Mouse (Mus musculus) megakaryocyte, adult 5-6 weeks (primary cell): ENCODE data around the gene Gm20388. TPM values are rescaled to one million over a fixed set of nuclear protein-coding genes. Genes with fewer than 3 reads are reported as not detected.
A peak's percentile ranks its signal among the peaks of the same experiment; 100 is the strongest.

Experiments
- ATAC-seq: 2 replicates; pipeline ENCODE4 v1.8.0; 2016; ENCODE audit warnings: mild to moderate bottlenecking, inconsistent platforms; ENCODE audit not compliant: poor library complexity, severe bottlenecking
- total RNA-seq, 2 experiments: library from RNA; stranded (forward) in 1 of 2; stranded (reverse) in 1 of 2; fragments of 153-499, 151-499 nt in 1 of 2; fragments of 221-1000, 200-1000 nt in 1 of 2; gene quantifications; 2 replicates each; pipeline versions ENCODE4 v1.2.3 to v1.2.4; 2015 to 2017

Gm20388 gene
- total RNA-seq, 2 experiments from 2014 or later = 7.6 to 15.5 TPM

DNA sequence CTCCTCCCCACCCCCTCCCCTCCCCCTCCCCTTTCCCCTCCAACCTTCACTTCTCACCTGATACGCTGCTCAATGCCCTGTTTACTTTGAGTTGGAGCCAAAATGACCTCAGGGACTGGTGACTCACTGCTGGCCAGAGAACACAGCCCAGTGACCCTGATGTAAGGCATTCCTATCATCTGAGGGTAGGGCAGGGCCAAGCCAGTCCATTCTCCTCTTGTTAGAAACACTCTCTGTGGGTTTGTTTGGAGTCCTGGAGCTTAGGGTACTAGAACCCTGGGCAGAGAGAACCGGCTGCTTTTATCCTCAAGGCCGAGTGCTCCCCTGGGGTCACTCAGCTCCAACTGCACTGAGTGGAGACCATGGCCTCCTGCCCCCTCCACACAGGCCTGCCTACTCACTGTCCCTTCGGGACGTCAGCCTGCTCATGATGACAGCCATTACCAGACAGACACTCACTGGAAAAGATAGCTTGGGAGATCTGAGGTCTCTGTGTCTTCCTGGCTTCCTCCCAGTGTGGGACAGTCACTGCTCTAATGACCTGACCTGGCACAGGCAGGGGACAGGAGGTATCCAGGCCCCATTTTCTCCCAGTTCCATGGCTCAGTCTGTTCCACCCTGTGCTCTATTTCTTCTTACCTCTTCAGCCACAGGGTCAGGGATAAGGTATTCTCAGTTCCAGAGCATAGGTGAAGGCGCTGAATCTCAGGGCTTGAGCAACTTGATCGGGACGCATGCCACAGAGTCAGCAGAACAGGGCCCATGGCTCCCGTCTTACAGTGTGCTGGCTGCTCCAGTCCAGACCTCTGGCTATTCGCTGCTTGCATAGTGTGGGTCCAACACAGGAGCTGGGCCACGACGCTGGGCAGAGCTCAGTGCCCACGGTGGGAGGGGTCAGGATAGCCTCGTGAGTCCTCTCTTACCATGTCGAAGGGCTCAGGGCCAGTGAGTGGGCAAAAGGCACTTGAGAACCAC lies 3807.2 kb downstream of the Gm20388 start:
- no peak for ATAC-seq

DNA sequence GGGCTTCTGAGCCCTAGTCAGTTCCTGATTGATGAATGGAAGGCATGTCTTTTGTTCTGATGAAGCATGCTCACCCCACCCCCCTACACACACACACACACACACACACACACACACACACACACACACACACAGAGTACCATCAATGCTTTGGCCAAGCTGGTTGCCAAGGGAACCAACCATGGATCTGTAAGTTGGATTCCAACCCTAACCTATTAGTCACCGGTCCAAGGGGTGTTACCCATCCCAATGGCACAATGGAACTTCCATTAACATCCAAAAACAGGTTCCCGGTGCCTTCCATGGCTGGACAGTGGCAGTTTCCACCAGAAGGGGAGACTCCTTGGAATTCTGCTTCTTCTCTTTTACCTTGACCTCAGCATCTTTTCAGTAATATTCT lies 3808.1 kb downstream of the Gm20388 start:
- no peak for ATAC-seq

- ATAC-seq = peak; percentile 58
Measured at GRCm38 (mm10) chr8:123719280-123719679, 3808.6 kb downstream of the Gm20388 start.

- no peak for ATAC-seq
Measured at GRCm38 (mm10) chr8:123719811-123720210, 3809.2 kb downstream of the Gm20388 start.

DNA sequence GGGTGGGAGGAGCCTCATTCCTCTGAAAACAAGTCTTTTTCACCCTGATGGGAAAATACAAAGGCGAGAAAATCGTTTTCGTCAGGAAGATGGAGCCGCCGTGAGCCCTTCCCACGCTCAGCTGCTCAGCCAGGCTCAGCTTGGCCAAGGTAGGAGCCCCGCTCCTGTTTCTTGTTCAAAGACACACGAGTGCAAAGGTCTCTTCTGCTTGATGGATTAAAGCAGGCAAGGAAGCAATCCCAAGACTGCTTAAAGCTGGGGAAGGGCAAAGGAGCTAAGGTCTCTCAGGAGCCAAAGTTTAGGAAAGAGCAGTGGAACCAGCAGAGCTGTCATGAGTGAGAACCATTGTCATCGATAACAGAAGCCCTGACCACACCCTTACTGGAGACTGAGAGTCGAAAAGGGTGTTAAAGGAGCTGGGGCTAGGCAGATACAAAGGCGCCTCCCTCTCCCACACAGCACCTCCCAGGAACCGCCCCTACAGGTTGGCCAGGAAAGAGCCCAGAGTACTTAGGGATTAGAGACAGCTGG lies 3809.9 kb downstream of the Gm20388 start:
- ATAC-seq = no peak

GRCm38 (mm10) chr8:123722245-123722644 lies 3811.6 kb downstream of the Gm20388 start:
- no peak for ATAC-seq

GRCm38 (mm10) chr8:123724752-123725151 lies 3814.1 kb downstream of the Gm20388 start:
- no peak for ATAC-seq

DNA sequence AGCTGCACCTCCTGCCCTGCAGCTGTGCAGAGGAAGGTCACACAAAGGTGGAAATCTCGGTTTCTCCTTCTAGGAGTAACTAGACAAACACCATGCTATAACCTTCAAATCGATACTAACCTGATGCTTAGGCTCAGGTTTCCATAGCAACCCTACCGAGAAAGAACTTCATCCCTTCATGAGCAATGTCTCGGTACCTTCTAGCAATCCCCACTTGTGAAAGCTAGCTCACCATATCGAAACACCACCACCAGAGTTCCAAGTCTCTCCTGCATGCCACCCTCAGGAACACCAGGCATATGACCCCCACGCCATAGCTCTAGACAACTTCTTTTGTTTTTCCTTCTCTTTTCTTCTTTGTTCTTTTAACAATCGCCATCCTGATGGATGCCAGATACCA lies 3814.6 kb downstream of the Gm20388 start:
- no peak for ATAC-seq

- ATAC-seq = no peak
Measured at GRCm38 (mm10) chr8:123726759-123727158, 3816.1 kb downstream of the Gm20388 start.

GRCm38 (mm10) chr8:123729055-123729785 lies 3818.6 kb downstream of the Gm20388 start:
- no peak for ATAC-seq

DNA sequence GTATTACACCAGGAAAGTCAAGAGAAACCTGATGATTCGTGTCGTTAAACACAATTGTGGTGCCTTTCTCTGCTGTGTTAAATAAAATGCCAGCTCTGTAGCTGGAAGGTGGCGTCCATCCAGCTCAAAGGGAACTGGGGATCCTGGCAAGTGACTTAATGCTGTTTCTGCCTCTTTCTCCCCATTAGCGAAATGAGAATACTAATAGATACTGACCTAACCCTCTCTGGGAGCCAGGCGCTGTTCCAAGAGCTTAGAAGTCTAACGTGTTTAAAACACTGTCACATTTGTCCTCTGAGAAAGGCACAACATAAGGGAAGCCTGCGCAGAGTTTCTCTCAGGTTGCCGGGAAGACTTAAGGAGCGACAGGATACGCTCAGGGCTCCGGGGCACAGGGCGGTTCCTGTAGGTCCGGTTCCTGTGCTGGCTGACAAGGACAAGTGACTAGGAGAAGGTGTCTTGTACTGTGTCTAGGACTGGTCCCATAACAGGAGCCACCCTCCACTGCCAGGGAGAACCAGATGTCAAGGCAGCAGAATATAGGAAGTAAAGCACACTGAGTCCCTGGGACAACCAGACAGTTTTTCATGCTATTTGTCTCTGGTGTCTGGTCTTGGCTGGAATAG lies 3819.3 kb downstream of the Gm20388 start:
- no peak for ATAC-seq

DNA sequence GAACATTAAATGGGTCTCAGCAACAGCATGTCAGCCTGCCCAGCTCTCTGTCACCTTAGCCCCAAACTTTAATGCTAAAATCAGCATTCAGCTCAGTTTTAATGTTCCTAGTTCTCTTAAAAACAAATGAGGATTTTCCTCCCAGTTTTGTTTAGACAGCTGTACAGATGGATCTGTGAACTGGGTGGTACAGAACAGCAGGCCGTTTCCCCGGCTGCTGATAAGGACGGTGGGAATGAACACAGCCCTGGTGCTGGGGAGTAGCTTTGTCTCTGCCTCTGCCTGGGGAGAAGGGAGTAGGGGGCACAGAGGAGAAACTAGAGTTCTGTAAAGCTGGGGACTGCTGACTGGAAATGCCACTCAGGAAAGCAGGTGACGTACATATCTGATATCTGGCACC lies 3821.7 kb downstream of the Gm20388 start:
- ATAC-seq = no peak

DNA sequence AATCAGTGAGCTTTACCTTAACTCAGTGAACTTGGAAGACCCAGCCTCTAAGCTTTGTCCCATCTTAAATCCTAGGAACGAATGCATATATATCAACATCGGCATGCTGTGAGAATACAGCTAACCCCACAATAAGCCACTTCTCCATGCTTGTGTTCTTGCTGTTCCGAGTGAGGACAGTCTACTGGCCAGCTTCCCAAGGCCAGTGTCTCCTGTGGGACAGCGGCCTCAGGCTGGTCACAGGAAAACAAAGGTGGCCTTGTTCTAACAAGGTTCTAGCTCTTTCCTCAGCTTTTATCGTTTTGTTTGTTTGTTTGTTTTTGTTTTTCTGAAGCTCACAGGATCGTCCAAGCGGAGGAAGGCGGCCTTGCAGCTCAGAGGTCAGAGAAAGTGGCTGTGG lies 3823.8 kb downstream of the Gm20388 start:
- no peak for ATAC-seq

DNA sequence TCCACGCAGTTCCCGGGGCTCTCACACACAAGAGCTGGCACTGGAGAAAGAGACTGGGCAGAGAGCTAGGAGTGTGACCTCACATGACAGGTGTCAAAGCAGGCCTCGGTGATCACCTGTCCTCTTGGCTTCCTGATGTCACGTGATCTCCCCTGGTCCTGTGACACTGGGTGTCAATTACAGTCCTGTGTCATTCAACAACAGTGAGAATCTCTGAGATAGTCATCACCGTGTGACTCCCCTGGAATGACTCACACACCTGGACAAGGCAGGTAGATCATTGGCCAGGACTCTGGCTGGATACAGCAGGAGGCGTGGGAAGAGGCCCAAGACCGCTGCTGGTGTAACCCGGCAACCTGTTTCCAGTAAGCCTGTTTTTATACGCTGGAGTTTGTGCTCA lies 3826.3 kb downstream of the Gm20388 start:
- ATAC-seq = no peak

GRCm38 (mm10) chr8:123740263-123740662 lies 3829.6 kb downstream of the Gm20388 start:
- ATAC-seq = no peak

DNA sequence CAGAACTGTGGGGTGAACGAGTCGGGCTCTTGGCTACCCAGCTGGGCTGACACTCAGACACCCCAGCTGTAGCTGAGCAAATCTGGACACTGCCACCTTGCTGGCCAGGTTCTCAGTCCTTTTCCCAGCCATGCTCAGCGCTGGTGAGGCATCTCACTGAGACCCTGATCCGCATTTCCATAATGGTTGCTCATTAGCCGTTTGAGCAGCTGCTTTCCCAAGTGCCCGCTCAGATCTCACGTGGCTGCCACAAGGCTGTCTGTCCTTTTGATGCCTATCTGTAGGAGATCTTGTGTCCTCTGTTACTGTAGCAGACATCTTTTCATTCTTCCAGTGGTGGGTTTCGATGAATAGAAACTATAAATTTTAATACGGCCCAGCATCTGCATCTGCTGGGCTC lies 3830.6 kb downstream of the Gm20388 start:
- ATAC-seq = no peak

- no peak for ATAC-seq
Measured at GRCm38 (mm10) chr8:123746488-123746887, 3835.8 kb downstream of the Gm20388 start.

DNA sequence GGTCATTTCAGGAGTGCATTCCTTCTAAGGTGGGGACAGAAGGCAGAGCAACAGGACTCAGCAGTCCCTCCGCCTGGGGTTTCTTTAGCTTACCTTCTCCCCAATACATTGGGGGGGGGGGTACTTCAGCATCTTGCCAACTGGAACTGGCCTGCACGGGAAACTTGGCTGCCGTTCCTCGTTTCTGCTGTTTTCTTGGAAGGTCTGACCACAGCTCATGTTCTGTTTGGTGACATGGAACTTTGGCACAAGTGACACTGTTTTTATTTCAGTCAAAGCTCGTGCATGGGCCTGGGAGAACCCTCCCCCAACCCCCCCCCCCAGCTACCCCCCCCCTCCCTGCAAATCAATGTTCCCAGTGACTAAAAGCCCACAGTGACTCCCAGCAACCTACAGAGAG lies 3837.1 kb downstream of the Gm20388 start:
- no peak for ATAC-seq

- ATAC-seq = peak; percentile 87
Measured at GRCm38 (mm10) chr8:123750171-123750693, 3839.6 kb downstream of the Gm20388 start.

GRCm38 (mm10) chr8:123752773-123753468 lies 3842.3 kb downstream of the Gm20388 start:
- no peak for ATAC-seq
